Mouse (Mus musculus): ENCODE results near the gene Cpne2.

DNA sequence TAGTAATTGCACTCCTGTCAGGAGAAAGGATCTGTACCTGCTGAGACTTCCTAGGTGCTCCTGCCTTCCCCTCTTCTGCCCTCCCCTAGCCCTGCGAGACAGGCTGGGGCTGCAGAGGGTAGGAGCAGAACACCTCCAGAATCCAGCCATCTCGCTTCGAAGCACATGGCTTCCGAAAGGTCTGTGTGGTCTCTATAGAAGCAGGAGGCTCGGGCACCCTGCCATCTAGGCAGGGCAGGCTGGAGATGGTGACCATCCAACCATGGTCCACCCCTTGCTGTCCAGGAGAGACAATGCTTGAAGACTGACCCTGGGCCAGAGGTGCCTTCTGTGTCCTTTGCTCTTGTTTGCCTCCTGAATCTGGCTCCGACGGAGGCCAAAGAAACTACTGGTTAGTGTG lies 2.8 kb downstream of the Cpne2 start:
- TF ChIP-seq CTCF (IDR thresholded peaks at IDR 0.05; ENCODE audit: low read depth, low read length) (no peak), POLR2A (IDR thresholded peaks at IDR 0.05; ENCODE audit: borderline replicate concordance, low read depth, low read length) (no peak)

Data from bone marrow macrophage, adult 2 months (primary cell).